Mouse (Mus musculus) intestine, postnatal 0 days (tissue): ENCODE results near the gene Engase. TPM values are rescaled to one million over a fixed set of nuclear protein-coding genes. Genes with fewer than 3 reads are reported as not detected.

Experiments used
- ATAC-seq: fragments of 200-750 bp; cut with Nextera tagmentation; 2 replicates; pipeline ENCODE4 v1.8.0; 2017; ENCODE audit warnings: mild to moderate bottlenecking, moderate TSS enrichment, moderate library complexity
- H3K27ac ChIP-seq: fragments of 300-500 bp; sonication (generic); 2 replicates; pipeline ENCODE4 v1.5.1; 2014; ENCODE audit warnings: mild to moderate bottlenecking, low read depth, low read length, moderate library complexity
- H3K27me3 ChIP-seq: fragments of 300-500 bp; sonication (generic); replicated peaks from 2 replicates; pipeline ENCODE4 v1.6.1; 2014; ENCODE audit warnings: low read length, mixed read lengths; ENCODE audit not compliant: control insufficient read depth, insufficient read depth
- H3K36me3 ChIP-seq: fragments of 300-500 bp; sonication (generic); 2 replicates; pipeline ENCODE4 v1.6.1; 2014; ENCODE audit warnings: mild to moderate bottlenecking, moderate library complexity; ENCODE audit not compliant: control insufficient read depth, insufficient read depth
- H3K4me1 ChIP-seq: fragments of 300-500 bp; sonication (generic); replicated peaks from 2 replicates; pipeline ENCODE4 v1.6.1; 2014; ENCODE audit warnings: antibody characterized with exemption, low read length, mixed read lengths; ENCODE audit not compliant: control insufficient read depth, insufficient read depth
- H3K4me2 ChIP-seq: fragments of 300-500 bp; sonication (generic); replicated peaks from 2 replicates; pipeline ENCODE4 v1.6.1; 2014; ENCODE audit warnings: low read depth, mild to moderate bottlenecking, moderate library complexity
- H3K4me3 ChIP-seq: fragments of 300-500 bp; sonication (generic); 2 replicates; pipeline ENCODE4 v1.5.1; 2014; ENCODE audit warnings: low read depth, low read length
- H3K9ac ChIP-seq: fragments of 300-500 bp; sonication (generic); 2 replicates; pipeline ENCODE4 v1.6.1; 2014; ENCODE audit warnings: mild to moderate bottlenecking, low read depth, low read length
- H3K9me3 ChIP-seq: fragments of 300-500 bp; sonication (generic); 2 replicates; pipeline ENCODE4 v1.6.1; 2016; ENCODE audit warnings: mixed run types; ENCODE audit not compliant: control insufficient read depth
- CTCF ChIP-seq: sonication (generic); IDR thresholded peaks from 2 replicates; pipeline ENCODE4 v1.5.1; 2016; ENCODE audit warnings: low read depth, mild to moderate bottlenecking, control low read depth, antibody characterized with exemption, moderate library complexity
- WGBS: fragments of 180-500 bp; shearing (Covaris S2); extraction: QIAGEN DNeasy Blood & Tissue Kit; methylation state at CpG from one replicate; pipeline ENCODE4 v1.1.7; 2014; 5-methylcytosine and 5-hydroxymethylcytosine counted together
- polyA plus RNA-seq: library from polyadenylated mRNA; unstranded; fragments of >200 nt; fragmentation: Nextera tagmentation; extraction: Ambion mirVana; gene quantifications from 2 replicates; pipeline ENCODE4 v1.2.1, GENCODE M21; 2015

The Engase gene
- polyA plus RNA-seq, 1 experiment from 2014 or later = 11.3 TPM

DNA sequence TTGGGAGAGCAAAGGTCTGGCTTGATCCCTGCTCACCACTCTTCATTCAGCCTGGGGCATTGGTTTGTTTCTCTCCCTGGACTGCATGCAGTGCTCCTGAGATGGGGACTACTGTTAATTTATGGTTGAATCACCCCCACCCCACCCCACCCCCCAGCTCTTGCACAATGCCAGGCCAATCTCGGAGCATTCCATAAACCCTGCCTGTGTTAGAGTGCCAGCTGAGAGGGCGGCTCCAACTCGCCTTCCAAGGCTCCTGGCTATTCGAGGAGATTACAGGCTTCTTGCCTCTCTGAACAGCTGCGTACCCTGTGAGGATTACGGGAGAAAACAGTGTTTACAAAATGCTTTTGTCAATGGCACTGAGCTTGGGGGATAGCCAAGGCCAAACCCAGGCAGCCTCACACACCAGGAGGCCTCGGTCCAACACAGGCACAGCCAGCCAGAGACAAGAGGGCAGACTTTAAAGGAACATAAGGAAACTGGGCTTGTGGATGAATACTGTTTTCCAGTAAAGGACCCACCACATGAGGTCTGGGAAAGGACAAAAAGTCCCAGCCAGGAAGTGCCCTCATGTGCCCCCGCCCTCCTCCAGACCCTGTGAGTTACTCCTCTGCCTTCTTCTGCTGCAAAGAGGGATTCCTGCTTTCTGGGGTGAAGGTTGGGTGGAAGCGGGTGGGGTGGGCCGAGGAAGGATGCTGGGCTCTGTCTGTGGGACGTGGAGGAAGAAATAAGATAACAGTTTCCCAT is 37.8 kb upstream of the Engase start:
- TF ChIP-seq CTCF = no peak
- H3K27ac ChIP-seq = no peak overlapping the region; the same call in 1 of the 2 replicates
- H3K9ac ChIP-seq = no peak overlapping the region
- H3K9me3 ChIP-seq = no peaks in the 10 kb centered on the region
- WGBS = 34% methylated on average over 11 of the region's 11 CpGs
- H3K4me2 ChIP-seq = 0 out of 2 replicates have a peak overlapping the region, but pooled peaks have one; percentile 4
- ATAC-seq = peak; percentile 18
- H3K36me3 ChIP-seq = no peaks in the 10 kb centered on the region
- no peaks in the 10 kb centered on the region for H3K27me3 ChIP-seq
- 0 out of 2 replicates have a peak, but pooled peaks cover 2% of the 10 kb centered on the region for H3K4me1 ChIP-seq
- no peak overlapping the region for H3K4me3 ChIP-seq

DNA sequence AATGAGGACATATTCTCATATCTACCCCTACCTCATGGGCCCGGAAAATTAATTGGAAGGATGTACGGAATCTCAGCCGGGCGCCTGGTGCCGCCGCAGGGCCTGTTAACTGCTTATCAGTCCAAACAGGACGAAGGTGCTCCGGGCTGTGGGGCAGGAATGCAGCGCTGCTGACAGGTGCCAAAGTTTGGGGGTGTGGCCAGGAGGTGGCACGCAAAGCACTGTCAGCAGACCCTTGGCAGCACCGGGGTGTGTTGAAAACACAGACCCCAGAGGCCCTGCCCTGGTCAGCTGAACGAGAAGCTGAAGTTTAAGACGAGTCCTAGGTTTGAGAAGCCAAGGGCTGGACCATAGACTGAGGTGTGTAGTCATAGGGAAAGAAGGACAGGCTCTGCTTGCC is 33.9 kb upstream of the Engase start:
- Histone ChIP-seq H3K36me3 (no peaks in the 10 kb centered on the region; the same call in 1 of the 2 replicates), H3K9me3 (no peaks in the 10 kb centered on the region), H3K4me2 (no peak overlapping the region), H3K27ac (no peak overlapping the region), H3K4me1 (no peaks in the 10 kb centered on the region), H3K4me3 (no peak overlapping the region), H3K9ac (no peak overlapping the region), H3K27me3 (no peaks in the 10 kb centered on the region)
- no peak for ATAC-seq
- no peak for TF ChIP-seq CTCF
- 52% methylated on average over 13 of the region's 13 CpGs for WGBS

- no peak overlapping the region for H3K4me2 ChIP-seq
- H3K36me3 ChIP-seq = no peaks in the 10 kb centered on the region; the same call in 1 of the 2 replicates
- no peak overlapping the region for H3K9ac ChIP-seq
- H3K27me3 ChIP-seq = no peaks in the 10 kb centered on the region
- ATAC-seq = peak; percentile 53
- no peak overlapping the region for H3K4me3 ChIP-seq
- 36% methylated on average over 11 of the region's 11 CpGs for WGBS
- TF ChIP-seq CTCF = peak; percentile 93
- H3K27ac ChIP-seq = no peak overlapping the region
- H3K4me1 ChIP-seq = no peaks in the 10 kb centered on the region
- H3K9me3 ChIP-seq = no peaks in the 10 kb centered on the region
Observed at GRCm38 (mm10) chr11:118443201-118443970, 33.2 kb upstream of the Engase start.

DNA sequence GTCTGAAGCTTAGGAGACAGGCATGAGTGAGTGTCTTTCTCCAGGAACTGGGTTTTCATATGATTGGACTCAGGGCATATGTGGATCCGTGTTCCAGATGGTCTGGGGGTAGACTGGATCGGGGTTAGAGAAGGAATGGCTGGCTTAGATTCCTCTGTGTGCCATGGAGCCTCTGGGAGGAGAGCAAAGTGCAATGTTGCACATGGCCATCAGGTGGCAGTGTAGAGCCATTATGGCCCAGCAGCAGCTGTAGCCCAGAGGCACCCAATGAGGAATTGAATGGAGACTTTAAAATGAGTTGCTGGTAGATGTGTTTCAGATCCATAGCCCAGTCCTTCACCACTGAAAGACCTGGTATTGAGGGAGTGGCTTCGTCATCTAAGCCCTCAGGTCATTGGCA is 30.8 kb upstream of the Engase start:
- Histone ChIP-seq H3K4me3 (no peak overlapping the region), H3K27me3 (no peaks in the 10 kb centered on the region), H3K4me1 (no peaks in the 10 kb centered on the region), H3K9ac (no peak overlapping the region), H3K36me3 (no peaks in the 10 kb centered on the region; the same call in 1 of the 2 replicates), H3K9me3 (no peaks in the 10 kb centered on the region), H3K27ac (no peak overlapping the region), H3K4me2 (no peak overlapping the region)
- 8% methylated on average over 3 of the region's 3 CpGs for WGBS
- peak; percentile 99 for TF ChIP-seq CTCF
- ATAC-seq = peak; percentile 52; the same call in 1 of the 2 replicates

- Histone ChIP-seq H3K4me1 (no peaks in the 10 kb centered on the region), H3K27me3 (no peaks in the 10 kb centered on the region), H3K27ac (no peak overlapping the region), H3K4me2 (no peak overlapping the region), H3K36me3 (no peaks in the 10 kb centered on the region; the same call in 1 of the 2 replicates), H3K4me3 (no peak overlapping the region), H3K9me3 (no peaks in the 10 kb centered on the region), H3K9ac (no peak overlapping the region)
- no peak for ATAC-seq
- TF ChIP-seq CTCF = no peak
- 64% methylated on average over 4 of the region's 4 CpGs for WGBS
Observed at GRCm38 (mm10) chr11:118447346-118447745, 29.3 kb upstream of the Engase start.

DNA sequence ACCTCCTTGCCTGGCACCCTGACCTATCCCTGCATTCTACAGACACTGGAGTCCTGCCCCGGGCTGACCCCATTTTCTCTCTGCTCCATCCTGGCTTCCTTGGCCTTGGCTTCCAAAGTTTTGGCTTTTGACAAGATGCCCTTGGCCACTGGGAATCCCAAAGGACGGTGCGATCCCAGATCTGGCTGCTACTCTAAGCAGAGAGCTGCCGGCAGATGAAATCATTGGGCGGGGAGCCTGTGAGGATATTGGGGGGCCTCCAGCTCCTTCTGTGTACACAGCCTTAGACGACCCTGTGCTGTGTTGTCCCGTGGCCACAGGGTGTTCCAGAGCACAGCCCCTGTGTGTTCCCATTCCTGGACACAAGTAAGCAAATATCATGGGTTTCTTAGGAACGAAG is 28.2 kb upstream of the Engase start:
- H3K36me3 ChIP-seq = no peaks in the 10 kb centered on the region; the same call in 1 of the 2 replicates
- no peak for ATAC-seq
- no peak overlapping the region for H3K27ac ChIP-seq
- H3K4me2 ChIP-seq = no peak overlapping the region
- H3K4me1 ChIP-seq = no peaks in the 10 kb centered on the region
- H3K9me3 ChIP-seq = no peaks in the 10 kb centered on the region
- H3K9ac ChIP-seq = no peak overlapping the region
- 75% methylated on average over 8 of the region's 8 CpGs for WGBS
- H3K27me3 ChIP-seq = no peaks in the 10 kb centered on the region
- no peak for TF ChIP-seq CTCF
- no peak overlapping the region for H3K4me3 ChIP-seq
